Mouse (Mus musculus): ENCODE data around the gene Lbp.

The Lbp gene

DNA sequence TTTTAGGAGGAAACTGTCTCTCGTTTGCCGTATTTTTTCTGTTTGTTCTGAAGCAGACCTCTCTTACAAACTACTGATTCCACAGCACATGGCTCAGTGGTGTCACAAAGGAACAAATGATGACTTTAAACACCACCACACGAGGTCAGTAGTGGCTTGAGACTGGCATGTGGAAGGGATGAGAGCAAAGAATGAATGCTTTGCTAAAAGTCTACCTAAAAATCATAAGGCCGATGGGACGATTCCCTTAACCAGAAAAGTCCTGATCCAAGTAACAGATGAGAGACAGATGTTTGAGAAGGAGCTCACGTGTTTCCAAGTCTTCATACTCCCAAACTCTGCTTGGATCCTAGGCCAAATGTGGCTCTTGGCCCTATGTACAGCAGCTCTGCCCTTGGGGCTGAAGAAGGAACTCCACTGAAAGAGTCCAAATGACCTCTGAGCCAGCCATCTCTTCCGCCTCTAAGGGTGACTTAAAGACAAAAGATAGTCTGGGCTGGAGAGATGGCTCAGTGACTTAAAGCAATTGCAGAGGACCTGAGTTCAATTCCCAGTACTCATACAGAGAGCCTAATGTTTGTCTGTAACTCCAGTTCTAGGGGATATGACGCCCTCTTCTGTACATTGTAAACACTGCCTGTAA lies 55.5 kb downstream of the Lbp start:
- WGBS: 31% methylated on average over 8 of the region's 8 CpGs

- 92% methylated on average over 4 of the region's 4 CpGs for WGBS
Observed at GRCm38 (mm10) chr2:158364175-158364574, 57.9 kb downstream of the Lbp start.

DNA sequence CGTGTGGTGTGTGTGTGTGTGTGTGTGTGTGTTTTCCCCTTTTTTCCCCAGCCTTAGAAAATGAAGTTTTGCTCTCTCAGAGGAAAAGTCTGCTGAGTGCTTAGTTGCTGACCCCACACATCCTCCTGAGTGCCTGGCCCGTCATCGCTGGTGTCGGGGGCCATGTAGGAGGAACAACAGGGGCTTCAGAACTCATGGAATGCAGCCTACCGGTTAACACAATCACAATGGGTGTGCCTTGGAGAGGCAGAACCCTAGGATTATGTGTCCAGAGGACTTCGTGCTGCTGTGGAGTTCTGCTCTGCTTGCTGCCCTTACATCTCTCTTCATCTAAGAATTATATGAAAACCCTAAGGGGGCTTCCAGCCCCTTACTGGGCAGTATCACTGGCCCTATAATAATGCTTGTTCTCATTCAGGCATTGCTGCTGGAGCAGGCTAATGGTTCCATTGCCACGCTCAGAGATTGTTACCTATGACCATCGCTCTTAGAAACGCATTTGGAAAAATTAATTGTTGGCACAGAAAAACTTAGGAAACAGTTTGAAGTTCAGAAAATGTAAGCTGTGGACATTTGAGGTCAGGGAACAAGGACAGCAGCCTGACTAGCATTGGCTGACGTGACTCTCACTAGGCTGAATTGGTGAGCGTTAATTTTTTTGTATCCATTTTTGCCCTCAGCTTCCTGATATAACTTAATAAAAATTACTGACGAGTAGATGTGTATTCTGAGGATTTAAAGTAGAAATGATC lies 59.0 kb downstream of the Lbp start:
- 78% methylated on average over 12 of the region's 12 CpGs for WGBS

- WGBS: 89% methylated on average over 5 of the region's 5 CpGs
Observed at GRCm38 (mm10) chr2:158367654-158368053, 61.4 kb downstream of the Lbp start.

GRCm38 (mm10) chr2:158368313-158368712 lies 62.0 kb downstream of the Lbp start:
- 90% methylated on average over 8 of the region's 8 CpGs for WGBS

DNA sequence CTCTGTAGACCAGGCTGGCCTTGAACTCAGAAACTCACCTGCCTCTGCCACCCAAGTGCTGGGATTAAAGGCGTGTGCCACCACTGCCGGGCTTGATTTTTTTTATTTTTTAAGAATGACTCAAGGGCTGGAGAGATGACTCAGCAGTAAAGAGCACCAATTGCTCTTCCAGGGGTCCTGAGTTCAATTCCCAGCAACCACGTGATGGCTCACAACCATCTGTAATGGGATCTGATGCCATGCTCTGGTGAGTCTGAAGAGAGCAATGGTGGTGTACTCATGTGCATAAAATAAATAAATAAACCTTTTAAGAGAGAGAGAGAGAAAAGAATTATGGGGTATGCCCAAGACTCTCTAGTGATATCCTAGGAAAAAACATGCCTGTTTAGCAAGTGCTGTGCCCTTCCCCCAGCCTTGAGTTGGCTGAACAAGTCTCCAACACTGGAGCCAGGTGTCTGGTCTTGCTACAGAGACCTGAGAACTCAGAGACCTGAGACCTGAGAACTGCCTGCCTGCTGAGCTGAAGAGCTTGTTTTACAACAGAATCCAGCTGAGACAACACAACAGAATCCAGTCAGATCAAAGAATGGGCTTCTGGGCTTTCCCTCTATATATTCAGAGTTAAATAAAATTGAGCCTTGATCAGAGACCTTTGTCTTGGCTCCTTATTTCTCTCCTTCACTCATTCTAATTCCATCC lies 63.3 kb downstream of the Lbp start:
- WGBS: 84% methylated on average over 3 of the region's 3 CpGs

GRCm38 (mm10) chr2:158370173-158370550 lies 63.9 kb downstream of the Lbp start:
- 58% methylated on average over 5 of the region's 5 CpGs for WGBS

GRCm38 (mm10) chr2:158373061-158373460 lies 66.8 kb downstream of the Lbp start:
- 42% methylated on average over 5 of the region's 5 CpGs for WGBS

DNA sequence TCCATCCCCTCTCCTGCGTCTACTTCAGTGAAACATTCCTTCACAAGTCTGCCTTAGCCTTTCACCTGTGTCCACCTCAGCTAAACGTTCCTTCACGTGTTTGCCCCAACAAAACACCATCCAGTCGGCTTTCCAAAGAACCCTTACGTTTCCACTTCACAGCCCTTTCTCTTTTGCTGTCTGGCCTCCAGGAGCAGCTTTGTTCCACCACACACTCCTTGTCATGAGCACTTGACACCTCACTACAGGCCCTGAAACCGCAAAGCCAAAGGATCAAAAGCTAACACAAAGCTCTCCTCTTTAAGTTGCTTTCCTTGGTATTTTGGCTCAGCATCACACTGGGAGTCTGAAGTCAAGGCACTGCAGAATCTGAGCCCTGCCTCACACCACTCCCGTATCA lies 67.2 kb downstream of the Lbp start:
- 82% methylated on average over 7 of the region's 7 CpGs for whole genome bisulfite sequencing

GRCm38 (mm10) chr2:158375443-158376122 lies 69.3 kb downstream of the Lbp start, which contains the start of gene Snhg11:
Snhg11 (plus strand) TSS chr2:158375638.
- 2% methylated on average over 36 of the region's 36 CpGs for WGBS

GRCm38 (mm10) chr2:158376123-158376687 lies 69.9 kb downstream of the Lbp start:
- 18% methylated on average over 12 of the region's 12 CpGs for WGBS

- 37% methylated on average over 7 of the region's 7 CpGs for WGBS
Observed at GRCm38 (mm10) chr2:158376798-158377197, 70.5 kb downstream of the Lbp start.

GRCm38 (mm10) chr2:158377811-158378210 lies 71.5 kb downstream of the Lbp start:
- 56% methylated on average over 1 of the region's 1 CpGs for WGBS

DNA sequence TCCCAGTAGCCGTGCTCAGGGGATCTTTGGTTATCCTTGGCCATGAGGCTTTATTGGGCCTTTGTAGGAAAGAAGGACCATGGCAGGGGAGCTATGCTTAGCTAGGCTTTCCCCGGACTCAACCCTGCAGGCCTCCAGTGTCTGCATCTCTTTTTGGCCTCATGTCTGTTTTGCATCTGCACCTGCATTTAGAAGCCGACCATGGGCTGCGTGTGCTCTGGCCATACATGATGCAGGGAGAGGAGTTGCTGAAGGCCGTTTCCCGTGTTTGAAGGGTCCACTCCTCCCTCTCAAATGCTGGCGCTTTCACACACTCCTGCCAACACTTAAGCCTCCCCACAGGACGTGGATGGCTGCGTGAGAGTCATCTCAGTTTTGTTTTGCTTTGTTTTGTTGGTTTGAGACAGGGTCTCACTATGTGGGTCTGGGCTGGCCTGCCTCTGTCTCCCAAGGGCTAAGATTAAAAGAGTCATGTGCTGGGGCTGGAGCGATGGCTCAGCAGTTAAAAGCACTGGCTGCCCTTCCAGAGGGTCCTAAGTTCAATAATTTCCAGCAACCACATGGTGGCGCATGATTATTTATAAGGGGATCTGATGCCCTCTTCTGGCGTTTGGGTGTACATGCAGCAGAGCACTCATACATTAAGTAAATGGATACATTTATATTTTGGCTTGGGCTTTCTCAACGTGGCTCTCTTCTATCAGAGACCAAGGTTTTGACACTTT lies 73.2 kb downstream of the Lbp start:
- WGBS: 26% methylated on average over 13 of the region's 13 CpGs
